Mouse (Mus musculus): ENCODE data around the gene Hnrnpab. TPM values are rescaled to one million over a fixed set of nuclear protein-coding genes. Genes with fewer than 3 reads are reported as not detected.

Hnrnpab gene
- total and polyA plus RNA-seq, 3 experiments: 184 to 1,104 (median 894) TPM

DNA sequence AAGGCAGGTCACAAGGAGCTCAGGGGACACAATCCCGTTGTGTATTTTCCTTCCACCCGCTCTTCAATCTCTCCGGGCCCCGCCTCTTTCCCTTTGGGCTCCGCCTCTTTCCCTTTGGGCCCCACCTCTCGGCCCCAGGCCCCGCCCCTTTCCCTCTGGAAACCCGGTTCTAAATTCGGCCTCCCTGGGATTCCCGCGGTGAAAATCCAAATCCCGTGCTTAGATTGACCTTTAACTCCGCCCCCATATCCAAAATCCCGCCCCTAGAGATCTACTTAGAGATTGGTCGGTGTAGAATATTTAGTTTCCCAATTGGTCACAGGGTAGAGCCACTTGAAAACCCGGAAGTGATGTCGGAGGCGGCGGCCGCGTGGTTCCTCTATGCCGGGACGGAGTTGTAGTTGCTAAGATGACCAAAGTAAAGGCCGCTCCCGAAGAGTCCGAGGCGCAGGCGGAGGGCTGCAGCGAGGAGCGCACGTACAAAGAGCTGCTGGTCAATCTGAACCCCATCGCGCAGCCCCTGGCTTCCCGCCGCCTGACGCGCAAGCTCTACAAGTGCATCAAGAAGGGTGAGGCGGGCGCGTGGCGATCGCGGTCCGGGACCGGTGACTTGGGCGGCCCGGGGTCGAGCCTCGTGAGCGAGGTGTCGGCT, 12.9 kb upstream of the Hnrnpab start, which contains the start of gene Nhp2:
Gene Nhp2 (plus strand): TSS at position 327 of the 652 bp plus-strand sequence.
- peak within 1 kb of the TSS; percentile 89 for H3K9ac ChIP-seq (ENCODE audit: control insufficient read depth, low read depth, low read length, poor library complexity, severe bottlenecking)
- H3K36me3 ChIP-seq (ENCODE audit: control insufficient read depth in 1 of 2, insufficient read depth in 2 of 2, low read length in 2 of 2): peaks cover 11 to 33% of the 10 kb centered on the region in 2 experiments
- H3K9me3 ChIP-seq (replicated peaks; ENCODE audit: insufficient read depth, low read length): no peaks in the 10 kb centered on the region
- no peaks in the 10 kb centered on the region for H3K27me3 ChIP-seq (ENCODE audit: control insufficient read depth in 1 of 2, insufficient read depth in 2 of 2, low read length in 2 of 2)
- peak within 1 kb of the TSS; percentile 57 for H3K27ac ChIP-seq (ENCODE audit: control insufficient read depth, low read depth, low read length)
- H3K4me1 ChIP-seq (ENCODE audit: control insufficient read depth in 1 of 2, insufficient read depth in 2 of 2, low read length in 2 of 2): peaks cover 9 to 34% of the 10 kb centered on the region in 2 experiments
- H3K79me2 ChIP-seq (ENCODE audit: control insufficient read depth, insufficient read depth, low read length, poor library complexity): peaks cover 33% of the 10 kb centered on the region
- DNase-seq (ENCODE audit: low read depth, low spot score): peak; percentile 100
- peak within 1 kb of the TSS; percentile 81 to 89 for H3K4me3 ChIP-seq (ENCODE audit: control insufficient read depth in 1 of 2, insufficient read depth in 1 of 2, low read depth in 2 of 2, low read length in 2 of 2)
- TF ChIP-seq ELF1 (IDR thresholded peaks at IDR 0.05; ENCODE audit: low read depth, low read length) (peak; percentile 97), ZMIZ1 (IDR thresholded peaks at IDR 0.05; ENCODE audit: low read depth, low read length) (peak; percentile 73), CHD1 (IDR thresholded peaks at IDR 0.05; ENCODE audit: low read depth, low read length) (no peak), MYC (IDR thresholded peaks at IDR 0.05; ENCODE audit: low read depth, low read length) (peak; percentile 99), E2F4 (IDR thresholded peaks at IDR 0.05; ENCODE audit: borderline replicate concordance, low read depth, low read length) (peak; percentile 31), MAX (IDR thresholded peaks at IDR 0.05; ENCODE audit: low read length) (peak; percentile 96), ETS1 (IDR thresholded peaks at IDR 0.05; ENCODE audit: low read depth, low read length) (peak; percentile 42; the same call in 1 of the 2 replicates), RCOR1 (IDR thresholded peaks at IDR 0.05; ENCODE audit: low read depth, low read length) (0 out of 2 replicates have a peak, but pooled peaks have one; percentile 31), BHLHE40 (IDR thresholded peaks at IDR 0.05; ENCODE audit: borderline replicate concordance, low read depth, low read length) (no peak; the same call in 1 of the 2 replicates), ZC3H11A (IDR thresholded peaks at IDR 0.05; ENCODE audit: low read depth, low read length) (no peak), TCF12 (IDR thresholded peaks at IDR 0.05; ENCODE audit: low read depth, low read length) (peak; percentile 52), CTCF (IDR thresholded peaks at IDR 0.05 in 2 of 3, conservative IDR thresholded peaks at IDR 0.05 in 1 of 3; ENCODE audit: control insufficient read depth in 1 of 3, insufficient read depth in 1 of 3, low read depth in 2 of 3, low read length in 3 of 3, poor library complexity in 1 of 3, severe bottlenecking in 1 of 3) (no peak), POLR2A (IDR thresholded peaks at IDR 0.05; ENCODE audit: control insufficient read depth in 1 of 2, insufficient read depth in 1 of 2, low read depth in 1 of 2, low read length in 2 of 2, poor library complexity in 1 of 2) (peak; percentile 69 to 98), SIN3A (IDR thresholded peaks at IDR 0.05; ENCODE audit: low read length) (peak; percentile 99), MAFK (IDR thresholded peaks at IDR 0.05; ENCODE audit: borderline replicate concordance, low read depth, low read length) (no peak), NRF1 (IDR thresholded peaks at IDR 0.05; ENCODE audit: insufficient read depth, low read depth, low read length, poor library complexity, severe bottlenecking) (0 out of 2 replicates have a peak, but pooled peaks have one; percentile 20), SMC3 (IDR thresholded peaks at IDR 0.05; ENCODE audit: low read depth, low read length) (no peak), CHD2 (IDR thresholded peaks at IDR 0.05; ENCODE audit: low read length) (peak; percentile 84), GATA1 (IDR thresholded peaks at IDR 0.05; ENCODE audit: low read depth, low read length) (0 out of 2 replicates have a peak, but pooled peaks have one; percentile 6), KAT2A (conservative IDR thresholded peaks at IDR 0.05; ENCODE audit: low read depth, low read length) (peak; percentile 51), MYB (IDR thresholded peaks at IDR 0.05; ENCODE audit: low read depth, low read length) (no peak), GABPA (IDR thresholded peaks at IDR 0.05; ENCODE audit: low read depth, low read length) (no peak), TBP (IDR thresholded peaks at IDR 0.05; ENCODE audit: low read depth, low read length) (peak; percentile 87), HCFC1 (IDR thresholded peaks at IDR 0.05; ENCODE audit: low read depth, low read length) (peak; percentile 86), POLR2AphosphoS2 (IDR thresholded peaks at IDR 0.05; ENCODE audit: low read length) (peak; percentile 87), EP300 (IDR thresholded peaks at IDR 0.05; ENCODE audit: low read depth in 1 of 2, low read length in 2 of 2) (no peak), USF2 (IDR thresholded peaks at IDR 0.05; ENCODE audit: borderline replicate concordance in 1 of 2, insufficient read depth in 1 of 2, low read depth in 1 of 2, low read length in 2 of 2) (no peak), JUND (IDR thresholded peaks at IDR 0.05; ENCODE audit: low read depth, low read length) (no peak), ZNF384 (IDR thresholded peaks at IDR 0.05; ENCODE audit: low read depth, low read length) (no peak), TAL1 (IDR thresholded peaks at IDR 0.05; ENCODE audit: low read length) (no peak), NELFE (IDR thresholded peaks at IDR 0.05; ENCODE audit: low read depth, low read length) (peak; percentile 91), MAZ (IDR thresholded peaks at IDR 0.05; ENCODE audit: low read depth, low read length) (peak; percentile 66; the same call in 1 of the 2 replicates), RAD21 (IDR thresholded peaks at IDR 0.05; ENCODE audit: low read depth, low read length) (no peak), ZKSCAN1 (IDR thresholded peaks at IDR 0.05; ENCODE audit: low read depth, low read length) (no peak), POLR2AphosphoS5 (IDR thresholded peaks at IDR 0.05; ENCODE audit: borderline replicate concordance, low read depth, low read length) (no peak), UBTF (IDR thresholded peaks at IDR 0.05; ENCODE audit: borderline replicate concordance, insufficient read depth, low read depth, low read length) (peak; percentile 69; the same call in 1 of the 2 replicates)

All from MEL (cell line).